Mouse (Mus musculus) gastrocnemius, adult 18-20 months (tissue): Measurements from ENCODE around the gene Lad1. TPM values are rescaled to one million over a fixed set of nuclear protein-coding genes. Genes with fewer than 3 reads are reported as not detected.

Experiments used
- DNase-seq: peaks from one replicate; pipeline ENCODE4 v3.0.0; 2021; ENCODE audit warnings: low spot score
- total RNA-seq, 2 experiments: library from RNA; stranded (reverse); gene quantifications; 2 replicates each; pipeline ENCODE4 v1.2.3; 2021

The Lad1 gene
- total RNA-seq, 2 experiments from 2014 or later: 0.09 TPM; not detected in 1

DNA sequence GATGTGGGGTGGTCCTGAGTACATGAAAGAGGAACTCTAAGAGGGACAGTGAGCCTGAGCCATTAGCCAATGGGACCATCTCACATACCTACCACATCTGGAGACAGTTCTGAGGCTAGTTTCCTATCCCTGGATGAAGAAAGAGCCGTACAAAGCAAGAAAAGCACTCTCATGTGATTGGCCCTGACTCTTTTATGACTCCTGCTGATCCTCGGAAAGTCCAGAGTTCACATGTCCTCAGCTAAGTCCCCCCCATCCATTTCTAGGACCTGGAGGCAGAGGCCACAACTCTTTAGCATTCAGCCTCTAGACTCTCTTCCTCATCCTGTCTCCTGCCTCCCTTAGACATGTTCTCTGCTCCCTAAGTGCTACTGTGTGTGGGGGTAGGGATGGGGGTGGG lies 58.9 kb downstream of the Lad1 start:
- DNase-seq: no peak

DNA sequence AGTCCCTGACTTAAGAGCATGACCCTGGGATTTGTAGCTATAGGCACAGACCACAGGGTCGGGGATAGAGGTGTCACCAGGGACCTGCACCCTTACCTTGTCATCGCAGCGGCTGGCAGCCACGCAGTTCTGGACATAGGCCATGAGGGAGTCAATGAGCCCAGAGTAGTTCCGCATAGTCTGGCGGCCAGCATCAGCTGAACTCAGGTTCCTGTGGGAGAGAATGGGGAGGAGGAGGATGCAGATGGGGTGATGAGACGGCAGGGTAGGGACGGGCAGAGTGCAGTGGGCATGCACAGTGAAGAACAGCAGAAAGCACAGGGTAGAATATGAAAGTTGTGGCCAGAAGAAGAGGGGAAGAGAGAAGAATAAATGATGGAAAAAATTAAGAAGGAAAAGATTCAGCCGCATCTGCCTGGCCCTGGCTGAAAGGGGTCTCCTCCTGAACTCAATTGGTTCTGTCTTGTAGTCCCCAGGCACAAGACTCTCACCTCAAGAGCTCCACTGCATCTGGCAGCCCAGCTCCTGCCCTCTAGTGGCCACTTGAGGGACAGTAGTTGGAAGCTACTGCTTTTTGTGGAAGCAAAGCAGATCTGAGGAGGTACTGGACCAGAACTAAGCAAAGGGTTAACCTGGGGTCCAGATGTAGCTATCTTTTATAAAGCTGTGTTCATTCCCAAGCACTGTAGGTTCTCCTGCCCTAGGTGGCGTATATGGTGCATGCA lies 64.1 kb downstream of the Lad1 start:
- peak; percentile 57 for DNase-seq

Other genes with a start within 250 kb of the Lad1 start
- 10 to 100 TPM in 1 of 2 experiments, 1 to 10 TPM in 1; 8.4 to 11.4 TPM for gene Nav1, start 211.3 kb upstream of the Lad1 start, total RNA-seq
- 10 to 100 TPM; 21.6 to 31.7 TPM for gene Csrp1, start 98.5 kb upstream of the Lad1 start, total RNA-seq
- gene Phlda3, start 52.5 kb upstream of the Lad1 start, total RNA-seq: 100 to 1,000 TPM; 152 to 154 TPM
- 100 to 1,000 TPM; 310 to 354 TPM for gene Tnni1, start 39.2 kb upstream of the Lad1 start, total RNA-seq
- gene Tnnt2, start 17.8 kb downstream of the Lad1 start, total RNA-seq: 1 to 10 TPM; 3.3 to 4.3 TPM
- gene Pkp1, start 100.6 kb downstream of the Lad1 start, total RNA-seq: under 1 TPM in 1 of 2 experiments, not detected in 1; 0.09 TPM
- gene Igfn1, start 187.7 kb downstream of the Lad1 start, total RNA-seq: 10 to 100 TPM; 32.4 to 62.9 TPM
- 1 to 10 TPM; 5.9 to 7.0 TPM for gene Tmem9, start 189.6 kb downstream of the Lad1 start, total RNA-seq
- gene Ascl5, start 232.2 kb downstream of the Lad1 start, total RNA-seq: not detected
- gene Cacna1s, start 234.2 kb downstream of the Lad1 start, total RNA-seq: 1,000 to 10,000 TPM in 1 of 2 experiments, 100 to 1,000 TPM in 1; 824 to 1,030 TPM